Mouse (Mus musculus): ENCODE measurements at regions not wholly inside any gene's neighbourhood (a gene's known extent, or its start where the extent isn't known, plus 50 kb on each side); places are given as distances from the start of the nearest gene placed in this dataset.

- DNase-seq (ENCODE audit: low read depth, low spot score) = no peak
Measured at GRCm38 (mm10) chr2:75407560-75407959, 251.5 kb upstream of the Hnrnpa3 start.

- DNase-seq (ENCODE audit: low read depth, low spot score) = no peak
Measured at GRCm38 (mm10) chr2:75408016-75408415, 251.0 kb upstream of the Hnrnpa3 start.

- DNase-seq (ENCODE audit: low read depth, low spot score) = no peak
Measured at GRCm38 (mm10) chr2:75409806-75410205, 249.3 kb upstream of the Hnrnpa3 start.

GRCm38 (mm10) chr2:75412735-75413134 lies 246.3 kb upstream of the Hnrnpa3 start:
- DNase-seq (ENCODE audit: low read depth, low spot score) = no peak

GRCm38 (mm10) chr2:75418689-75419088 lies 240.4 kb upstream of the Hnrnpa3 start:
- DNase-seq (ENCODE audit: low read depth, low spot score) = no peak

GRCm38 (mm10) chr2:75419142-75419541 lies 239.9 kb upstream of the Hnrnpa3 start:
- no peak for DNase-seq (ENCODE audit: low read depth, low spot score)

GRCm38 (mm10) chr2:75422798-75423685 lies 236.0 kb upstream of the Hnrnpa3 start:
- no peak for DNase-seq (ENCODE audit: low read depth, low spot score)

- DNase-seq (ENCODE audit: low read depth, low spot score) = no peak
Measured at GRCm38 (mm10) chr2:75423872-75424271, 235.2 kb upstream of the Hnrnpa3 start.

GRCm38 (mm10) chr2:75424363-75424762 lies 234.7 kb upstream of the Hnrnpa3 start:
- no peak for DNase-seq (ENCODE audit: low read depth, low spot score)

- no peak for DNase-seq (ENCODE audit: low read depth, low spot score)
Measured at GRCm38 (mm10) chr2:75424911-75425310, 234.2 kb upstream of the Hnrnpa3 start.

- DNase-seq (ENCODE audit: low read depth, low spot score) = no peak
Measured at GRCm38 (mm10) chr2:75425384-75425783, 233.7 kb upstream of the Hnrnpa3 start.

GRCm38 (mm10) chr2:75425791-75426190 lies 233.3 kb upstream of the Hnrnpa3 start:
- no peak for DNase-seq (ENCODE audit: low read depth, low spot score)

GRCm38 (mm10) chr2:75427936-75428458 lies 231.1 kb upstream of the Hnrnpa3 start:
- no peak for DNase-seq (ENCODE audit: low read depth, low spot score)

GRCm38 (mm10) chr2:75430161-75430940 lies 228.7 kb upstream of the Hnrnpa3 start:
- no peak for DNase-seq (ENCODE audit: low read depth, low spot score)

- DNase-seq (ENCODE audit: low read depth, low spot score) = no peak
Measured at GRCm38 (mm10) chr2:75431981-75432380, 227.1 kb upstream of the Hnrnpa3 start.

GRCm38 (mm10) chr2:75434521-75434920 lies 224.5 kb upstream of the Hnrnpa3 start:
- no peak for DNase-seq (ENCODE audit: low read depth, low spot score)

- DNase-seq (ENCODE audit: low read depth, low spot score) = no peak
Measured at GRCm38 (mm10) chr2:75439522-75440230, 219.4 kb upstream of the Hnrnpa3 start.

- no peak for DNase-seq (ENCODE audit: low read depth, low spot score)
Measured at GRCm38 (mm10) chr2:75442632-75443031, 216.4 kb upstream of the Hnrnpa3 start.

- DNase-seq (ENCODE audit: low read depth, low spot score) = no peak
Measured at GRCm38 (mm10) chr2:75445189-75445588, 213.9 kb upstream of the Hnrnpa3 start.

- no peak for DNase-seq (ENCODE audit: low read depth, low spot score)
Measured at GRCm38 (mm10) chr2:75446996-75447715, 211.9 kb upstream of the Hnrnpa3 start.

GRCm38 (mm10) chr2:75448221-75448620 lies 210.8 kb upstream of the Hnrnpa3 start:
- DNase-seq (ENCODE audit: low read depth, low spot score) = no peak

Measured in retina, postnatal 7 days (tissue).